Mouse (Mus musculus): Measurements from ENCODE around the gene Hypm. TPM values are rescaled to one million over a fixed set of nuclear protein-coding genes. Genes with fewer than 3 reads are reported as not detected.

Gene Hypm
- not detected in 2 replicates for polyA plus RNA-seq (2012; ENCODE audit: low replicate concordance)

GRCm38 (mm10) chrX:9846628-9847027, at the start of gene Hypm:
Hypm (plus strand) TSS chrX:9846928.

GRCm38 (mm10) chrX:9849403-9849802, 2.7 kb downstream of the Hypm start, which contains the start of gene H2al3:
H2al3 (plus strand) TSS chrX:9849703.

GRCm38 (mm10) chrX:9885322-9885721, 38.6 kb downstream of the Hypm start, which contains the start of gene Sytl5:
Sytl5 (plus strand) TSS chrX:9885622.

Other genes with a start within 250 kb of the Hypm start
- gene Dynlt3, start 183.9 kb upstream of the Hypm start, polyA plus RNA-seq (2012; ENCODE audit: low replicate concordance), result 2.3 TPM in 1 of 2 replicates, not detected in the other
- not detected in 2 replicates for gene H2al3, start 2.8 kb downstream of the Hypm start, polyA plus RNA-seq (2012; ENCODE audit: low replicate concordance)
- gene Sytl5, start 38.7 kb downstream of the Hypm start, polyA plus RNA-seq (2012; ENCODE audit: low replicate concordance), result not detected in 2 replicates